Mouse (Mus musculus) hindbrain, postnatal 0 days (tissue): ENCODE data around the gene Scn5a. TPM values are rescaled to one million over a fixed set of nuclear protein-coding genes. Genes with fewer than 3 reads are reported as not detected.

Source experiments
- ATAC-seq: fragments of 200-750 bp; cut with Nextera tagmentation; 2 replicates; pipeline ENCODE4 v1.8.0; 2017; ENCODE audit warnings: mild to moderate bottlenecking, moderate TSS enrichment, moderate library complexity
- DNase-seq: peaks from one replicate; pipeline ENCODE4 v3.0.0-alpha.2; 2015; ENCODE audit warnings: low spot score
- H3K27ac ChIP-seq: fragments of 300-500 bp; sonication (generic); 2 replicates; pipeline ENCODE4 v1.5.1; 2014; ENCODE audit warnings: mild to moderate bottlenecking
- H3K27me3 ChIP-seq: fragments of 300-500 bp; sonication (generic); 2 replicates; pipeline ENCODE4 v1.6.1; 2014; ENCODE audit warnings: low read length, mixed read lengths; ENCODE audit not compliant: insufficient read depth
- H3K36me3 ChIP-seq: fragments of 300-500 bp; sonication (generic); 2 replicates; pipeline ENCODE4 v1.6.1; 2014; ENCODE audit warnings: low read length, mixed read lengths; ENCODE audit not compliant: insufficient read depth
- H3K4me1 ChIP-seq: fragments of 300-500 bp; sonication (generic); 2 replicates; pipeline ENCODE4 v1.6.1; 2014; ENCODE audit warnings: antibody characterized with exemption, low read length, mixed read lengths; ENCODE audit not compliant: insufficient read depth
- H3K4me2 ChIP-seq: fragments of 300-500 bp; sonication (generic); 2 replicates; pipeline ENCODE4 v1.6.1; 2014; ENCODE audit warnings: low read depth, mild to moderate bottlenecking, low read length, moderate library complexity, mixed read lengths
- H3K4me3 ChIP-seq: fragments of 300-500 bp; sonication (generic); 2 replicates; pipeline ENCODE4 v1.5.1; 2014; ENCODE audit warnings: low read length
- H3K9ac ChIP-seq: fragments of 300-500 bp; sonication (generic); replicated peaks from 2 replicates; pipeline ENCODE4 v1.6.1; 2014; ENCODE audit warnings: mild to moderate bottlenecking, low read length, moderate library complexity, mixed read lengths
- H3K9me3 ChIP-seq: fragments of 300-500 bp; sonication (generic); 2 replicates; pipeline ENCODE4 v1.6.1; 2016; ENCODE audit warnings: low read length, mixed read lengths
- CTCF ChIP-seq: IDR thresholded peaks from 2 replicates; pipeline ENCODE4 v1.5.1; 2016; ENCODE audit warnings: antibody characterized with exemption, control low read depth, low read depth
- WGBS: fragments of 180-500 bp; shearing (Covaris S2); extraction: QIAGEN DNeasy Blood & Tissue Kit; methylation state at CpG from one replicate; pipeline ENCODE4 v1.1.7; 2014; 5-methylcytosine and 5-hydroxymethylcytosine counted together
- polyA plus RNA-seq: library from polyadenylated mRNA; unstranded; fragments of >200 nt; fragmentation: Nextera tagmentation; extraction: Ambion mirVana; gene quantifications from 2 replicates; pipeline ENCODE4 v1.2.1, GENCODE M21; 2015
- total RNA-seq: library from RNA; depleted of rRNA; stranded (reverse); fragments of >200 nt; gene quantifications from 2 replicates; pipeline ENCODE4 v1.2.3, GENCODE M21; 2014

Gene Scn5a
- total and polyA plus RNA-seq, 2 experiments from 2014 or later = 0.24 to 1.5 TPM

GRCm38 (mm10) chr9:119515454-119515853 lies 63.4 kb downstream of the Scn5a start:
- no peak overlapping the region for H3K9ac ChIP-seq
- no peak for DNase-seq
- no peaks in the 10 kb centered on the region for H3K9me3 ChIP-seq
- WGBS = 87% methylated on average over 9 of the region's 9 CpGs
- H3K27ac ChIP-seq = no peak overlapping the region
- no peaks in the 10 kb centered on the region for H3K36me3 ChIP-seq
- H3K4me2 ChIP-seq = no peak overlapping the region
- peaks cover 6% of the 10 kb centered on the region; the same call in 1 of the 2 replicates for H3K4me1 ChIP-seq
- no peak overlapping the region for H3K4me3 ChIP-seq
- no peak for ATAC-seq
- TF ChIP-seq CTCF = no peak
- H3K27me3 ChIP-seq = peaks cover 6% of the 10 kb centered on the region

- no peaks in the 10 kb centered on the region for H3K9me3 ChIP-seq
- ATAC-seq = no peak
Observed at GRCm38 (mm10) chr9:119514986-119515385, 63.8 kb downstream of the Scn5a start.

GRCm38 (mm10) chr9:119513816-119514215 lies 65.0 kb downstream of the Scn5a start:
- no peak overlapping the region for H3K9ac ChIP-seq
- no peaks in the 10 kb centered on the region for H3K9me3 ChIP-seq
- ATAC-seq (no peak), DNase-seq (no peak)
- no peak for TF ChIP-seq CTCF
- H3K36me3 ChIP-seq = no peaks in the 10 kb centered on the region
- H3K4me1 ChIP-seq = peaks cover 6% of the 10 kb centered on the region; the same call in 1 of the 2 replicates
- H3K27me3 ChIP-seq = peaks cover 6% of the 10 kb centered on the region
- no peak overlapping the region for H3K4me2 ChIP-seq
- H3K27ac ChIP-seq = no peak overlapping the region
- 93% methylated on average over 8 of the region's 8 CpGs for WGBS
- H3K4me3 ChIP-seq = no peak overlapping the region

More at GRCm38 (mm10) chr9:119514986-119515385, 63.8 kb downstream of the Scn5a start:
- no peak for DNase-seq
- Histone ChIP-seq H3K4me3 (no peak overlapping the region), H3K4me2 (no peak overlapping the region), H3K27ac (no peak overlapping the region), H3K36me3 (no peaks in the 10 kb centered on the region), H3K27me3 (peaks cover 6% of the 10 kb centered on the region), H3K4me1 (peaks cover 6% of the 10 kb centered on the region; the same call in 1 of the 2 replicates), H3K9ac (no peak overlapping the region)
- no peak for TF ChIP-seq CTCF
- 85% methylated on average over 8 of the region's 8 CpGs for WGBS

- WGBS = 84% methylated on average over 9 of the region's 9 CpGs
- Histone ChIP-seq H3K4me2 (no peak overlapping the region), H3K9ac (no peak overlapping the region), H3K4me3 (no peak overlapping the region), H3K27ac (no peak overlapping the region), H3K27me3 (peaks cover 6% of the 10 kb centered on the region), H3K4me1 (peaks cover 6% of the 10 kb centered on the region; the same call in 1 of the 2 replicates), H3K36me3 (no peaks in the 10 kb centered on the region), H3K9me3 (no peaks in the 10 kb centered on the region)
- DNase-seq (no peak), ATAC-seq (no peak)
- TF ChIP-seq CTCF = no peak
Observed at GRCm38 (mm10) chr9:119512993-119513392, 65.8 kb downstream of the Scn5a start.

GRCm38 (mm10) chr9:119510902-119511301 lies 67.9 kb downstream of the Scn5a start:
- Histone ChIP-seq H3K9ac (no peak overlapping the region), H3K27ac (no peak overlapping the region), H3K9me3 (peaks cover 5% of the 10 kb centered on the region; the same call in 1 of the 2 replicates), H3K4me3 (no peak overlapping the region), H3K4me1 (no peaks in the 10 kb centered on the region), H3K36me3 (no peaks in the 10 kb centered on the region), H3K27me3 (no peaks in the 10 kb centered on the region; the same call in 1 of the 2 replicates), H3K4me2 (no peak overlapping the region)
- ATAC-seq (peak; percentile 93), DNase-seq (peak; percentile 80)
- TF ChIP-seq CTCF = no peak
- 39% methylated on average over 6 of the region's 6 CpGs for WGBS

- TF ChIP-seq CTCF = no peak
- H3K9ac ChIP-seq = peak overlapping the region; percentile 33; the same call in 1 of the 2 replicates
- H3K4me3 ChIP-seq = no peak overlapping the region
- no peak for DNase-seq
- H3K9me3 ChIP-seq = peaks cover 5% of the 10 kb centered on the region; the same call in 1 of the 2 replicates
- H3K4me2 ChIP-seq = no peak overlapping the region
- H3K36me3 ChIP-seq = no peaks in the 10 kb centered on the region
- H3K27me3 ChIP-seq = no peaks in the 10 kb centered on the region
- 73% methylated on average over 11 of the region's 11 CpGs for WGBS
- ATAC-seq = no peak
- no peak overlapping the region for H3K27ac ChIP-seq
- H3K4me1 ChIP-seq = no peaks in the 10 kb centered on the region
Observed at GRCm38 (mm10) chr9:119504981-119505658, 73.7 kb downstream of the Scn5a start.

- TF ChIP-seq CTCF = 0 out of 2 replicates have a peak, but pooled peaks have one; percentile 13
- 93% methylated on average over 9 of the region's 9 CpGs for WGBS
- H3K36me3 ChIP-seq = no peaks in the 10 kb centered on the region
- no peaks in the 10 kb centered on the region for H3K4me1 ChIP-seq
- no peaks in the 10 kb centered on the region for H3K27me3 ChIP-seq
- no peak overlapping the region for H3K27ac ChIP-seq
- H3K9ac ChIP-seq = no peak overlapping the region
- H3K9me3 ChIP-seq = peaks cover 5% of the 10 kb centered on the region; the same call in 1 of the 2 replicates
- ATAC-seq (no peak), DNase-seq (no peak)
- H3K4me2 ChIP-seq = no peak overlapping the region
- H3K4me3 ChIP-seq = no peak overlapping the region
Observed at GRCm38 (mm10) chr9:119503613-119504012, 75.2 kb downstream of the Scn5a start.
